Mouse (Mus musculus): ENCODE data around the gene Hivep1. TPM values are rescaled to one million over a fixed set of nuclear protein-coding genes. Genes with fewer than 3 reads are reported as not detected.

The Hivep1 gene
- total and polyA plus RNA-seq, 3 experiments = 5.6 to 31.0 (median 8.8) TPM

GRCm38 (mm10) chr13:42242131-42242530 lies 190.3 kb downstream of the Hivep1 start:
- no peak for TF ChIP-seq GATA1 (IDR thresholded peaks at IDR 0.05; ENCODE audit: borderline replicate concordance, low read length)
- no peak for TF ChIP-seq CTCF (IDR thresholded peaks at IDR 0.05; ENCODE audit: low read depth, low read length)
- no peak for TF ChIP-seq GATA2 (IDR thresholded peaks at IDR 0.05; ENCODE audit: borderline replicate concordance, low read depth, low read length)
- no peak for TF ChIP-seq TAL1 (conservative IDR thresholded peaks at IDR 0.05; ENCODE audit: low read depth, low read length)
- no peak for TF ChIP-seq POLR2AphosphoS5 (IDR thresholded peaks at IDR 0.05; ENCODE audit: insufficient replicate concordance, low read depth, low read length)
- no peak for ATAC-seq (ENCODE audit: extremely low read depth, insufficient number of reproducible peaks, low FRiP score, poor library complexity, severe bottlenecking)
- DNase-seq (ENCODE audit: low spot score) = no peak
- Histone ChIP-seq H3K4me1 (ENCODE audit: insufficient read depth, low read depth, low read length) (no peaks in the 10 kb centered on the region), H3K36me3 (replicated peaks) (no peaks in the 10 kb centered on the region), H3K4me3 (ENCODE audit: low read depth, low read length) (no peak overlapping the region), H3K27me3 (ENCODE audit: insufficient read depth, low read length) (no peaks in the 10 kb centered on the region), H3K9me3 (replicated peaks) (no peaks in the 10 kb centered on the region)

Other genes starting within 250 kb of the Hivep1 start
- gene Adtrp, start 204.3 kb upstream of the Hivep1 start, total RNA-seq (2014; fragmentation: Nextera tagmentation) = not detected in 2 replicates
- not detected in 2 replicates for gene Adtrp, start 204.3 kb upstream of the Hivep1 start, total RNA-seq (2017)
- not detected in 2 replicates for gene Adtrp, start 204.3 kb upstream of the Hivep1 start, polyA plus RNA-seq (2012)
- gene Edn1, start 249.5 kb downstream of the Hivep1 start, total RNA-seq (2014; fragmentation: Nextera tagmentation) = not detected in 2 replicates
- gene Edn1, start 249.5 kb downstream of the Hivep1 start, total RNA-seq (2017) = 0.11 TPM in 1 of 2 replicates, not detected in the other
- not detected in 2 replicates for gene Edn1, start 249.5 kb downstream of the Hivep1 start, polyA plus RNA-seq (2012)

All from G1E (cell line).